Mouse (Mus musculus) myocyte (in vitro differentiated cells): Measurements from ENCODE around the gene Adgrv1.

Experiments
- CEBPB ChIP-seq: IDR thresholded peaks from 2 replicates; pipeline ENCODE4 v1.6.1; 2011; ENCODE audit warnings: mild to moderate bottlenecking, moderate library complexity; ENCODE audit not compliant: poor library complexity, insufficient read depth, severe bottlenecking
- MAX ChIP-seq: IDR thresholded peaks from one replicate; pipeline ENCODE4 v1.6.1; 2011; ENCODE audit warnings: low read depth, mild to moderate bottlenecking, control low read depth
- MYOD1 ChIP-seq, 3 experiments: IDR thresholded peaks; one replicate each; pipeline ENCODE4 v1.6.1; 2011; ENCODE audit warnings: control low read depth in 2 of 3, low read depth in 2 of 3, mild to moderate bottlenecking in 2 of 3, moderate library complexity in 1 of 3; ENCODE audit not compliant: insufficient read length in 2 of 3, control insufficient read depth in 1 of 3
- MYOG ChIP-seq, 3 experiments: IDR thresholded peaks; one replicate each; pipeline ENCODE4 v1.6.1; 2011; ENCODE audit warnings: control low read depth in 2 of 3, low read depth in 2 of 3, mild to moderate bottlenecking in 2 of 3; ENCODE audit not compliant: insufficient read length in 2 of 3, control insufficient read depth in 1 of 3, insufficient read depth in 1 of 3
- POLR2A ChIP-seq: IDR thresholded peaks from one replicate; pipeline ENCODE4 v1.6.1; 2011; ENCODE audit warnings: low read depth, mild to moderate bottlenecking, control low read depth, moderate library complexity; ENCODE audit not compliant: insufficient read length
- POLR2AphosphoS2 ChIP-seq: IDR thresholded peaks from one replicate; pipeline ENCODE4 v1.6.1; 2011; ENCODE audit warnings: low read depth, control low read depth; ENCODE audit not compliant: insufficient read length
- SRF ChIP-seq: IDR thresholded peaks from one replicate; pipeline ENCODE4 v1.6.1; 2011; ENCODE audit warnings: low read depth; ENCODE audit not compliant: control insufficient read depth, insufficient read length
- USF1 ChIP-seq: IDR thresholded peaks from one replicate; pipeline ENCODE4 v1.6.1; 2011; ENCODE audit warnings: low read depth, mild to moderate bottlenecking, control low read depth, moderate library complexity

DNA sequence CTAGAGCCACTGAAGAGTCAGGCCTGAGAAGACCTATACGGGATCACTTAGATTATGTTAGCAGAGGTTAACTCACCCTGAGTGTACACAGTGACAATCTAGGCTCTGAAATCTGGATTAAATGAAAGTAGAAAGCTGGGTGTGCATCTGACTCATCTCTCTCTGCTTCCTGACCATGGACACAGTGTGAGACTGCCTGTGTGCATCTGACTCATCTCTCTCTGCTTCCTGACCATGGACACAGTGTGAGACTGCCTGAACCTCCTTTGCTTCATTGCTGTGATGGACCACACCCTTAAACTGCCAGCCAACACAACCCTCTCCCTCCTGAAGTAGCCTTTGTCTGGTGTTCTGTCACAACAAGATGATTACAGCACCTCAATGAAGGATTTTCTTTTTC, 231.2 kb downstream of the Adgrv1 start:
- TF ChIP-seq POLR2A (no peak), POLR2AphosphoS2 (no peak), SRF (no peak), CEBPB (no peak), MAX (no peak), MYOD1 (IDR thresholded peaks at IDR 0.05; ENCODE audit: control insufficient read depth in 1 of 3, insufficient read length in 2 of 3, low read depth in 2 of 3) (no peak), MYOG (IDR thresholded peaks at IDR 0.05; ENCODE audit: control insufficient read depth in 1 of 3, insufficient read depth in 1 of 3, insufficient read length in 2 of 3, low read depth in 2 of 3) (no peak), USF1 (no peak)
